Mouse (Mus musculus) spleen, adult 2 months (tissue): ENCODE data around the gene Irs2.

Source experiments
- CTCF ChIP-seq: fragments of 200-500 bp; IDR thresholded peaks from 2 replicates; pipeline ENCODE4 v1.5.1; 2011; ENCODE audit warnings: mild to moderate bottlenecking, inconsistent platforms; ENCODE audit not compliant: insufficient read depth, insufficient read length, insufficient replicate concordance; ENCODE audit errors: extremely low read depth
- POLR2A ChIP-seq: fragments of 200-500 bp; IDR thresholded peaks from 2 replicates; pipeline ENCODE4 v1.6.1; 2011; ENCODE audit warnings: low read depth, low read length, inconsistent platforms

DNA sequence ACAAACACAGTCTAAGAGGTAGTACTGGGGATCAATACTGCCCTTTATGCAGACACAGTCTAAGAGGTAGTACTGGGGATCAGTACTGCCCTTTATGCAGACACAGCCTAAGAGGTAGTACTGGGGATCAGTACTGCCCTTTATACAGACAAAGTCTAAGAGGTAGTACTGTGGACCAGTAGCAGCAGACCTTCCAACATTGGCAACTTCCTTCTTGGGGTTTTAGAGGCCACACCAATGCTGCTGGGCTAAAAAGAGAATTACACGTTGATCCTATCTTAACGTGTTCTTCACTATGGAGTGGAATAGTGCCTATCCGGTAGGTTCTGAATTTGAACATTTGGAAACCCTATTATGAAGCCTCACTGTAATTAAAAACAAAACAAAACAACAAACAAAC, 7.4 kb upstream of the Irs2 start:
- TF ChIP-seq CTCF (no peak), POLR2A (no peak)
